Mouse (Mus musculus): ENCODE data around the gene Slc39a1. TPM values are rescaled to one million over a fixed set of nuclear protein-coding genes. Genes with fewer than 3 reads are reported as not detected.

Gene Slc39a1
- total RNA-seq, 1 experiment, result 88.4 TPM

DNA sequence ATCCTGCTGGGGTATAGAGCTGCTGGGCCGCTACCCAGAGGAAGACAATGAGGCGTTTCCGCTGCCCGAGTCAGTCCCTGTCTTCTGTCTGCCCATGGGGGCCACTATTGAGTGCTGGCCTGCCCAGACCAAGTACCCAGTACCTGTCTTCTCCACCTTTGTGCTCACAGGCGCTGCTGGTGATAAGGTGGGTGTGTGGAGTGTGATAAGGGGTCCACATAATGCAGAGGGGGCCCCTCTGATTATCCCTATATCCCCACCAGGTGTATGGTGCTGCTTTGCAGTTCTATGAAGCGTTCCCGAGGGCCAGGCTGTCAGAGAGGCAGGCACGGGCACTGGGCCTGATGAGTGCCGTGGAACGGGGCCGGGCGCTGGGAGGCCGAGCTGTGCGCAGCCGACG, 21.0 kb downstream of the Slc39a1 start:
- Histone ChIP-seq H3K4me3 (ENCODE audit: insufficient read depth in 1 of 2, low read depth in 1 of 2, low read length in 2 of 2, poor library complexity in 1 of 2, severe bottlenecking in 1 of 2) (no peak overlapping the region), H3K9ac (ENCODE audit: insufficient read depth, low read depth, low read length, poor library complexity, severe bottlenecking) (no peak overlapping the region), H3K9me3 (ENCODE audit: control insufficient read depth, insufficient read depth, low read depth, low read length) (no peaks in the 10 kb centered on the region), H3K27ac (ENCODE audit: insufficient read depth, low read depth, low read length, poor library complexity, severe bottlenecking) (no peak overlapping the region), H3K36me3 (ENCODE audit: control insufficient read depth, insufficient read depth, low read length, poor library complexity, severe bottlenecking) (no peaks in the 10 kb centered on the region; the same call in 1 of the 2 replicates), H3K4me1 (ENCODE audit: control insufficient read depth in 2 of 2, insufficient read depth in 2 of 2, low read length in 2 of 2, poor library complexity in 1 of 2) (peaks cover 4 to 12% of the 10 kb centered on the region in 2 experiments; a peak in 2 of 4 replicates)
- no peak for TF ChIP-seq ZNF384 (IDR thresholded peaks at IDR 0.05; ENCODE audit: low read depth, low read length)
- TF ChIP-seq CHD2 (IDR thresholded peaks at IDR 0.05; ENCODE audit: low read depth, low read length), result no peak
- no peak for TF ChIP-seq HCFC1 (IDR thresholded peaks at IDR 0.05; ENCODE audit: borderline replicate concordance, insufficient read depth, low read length)
- TF ChIP-seq ZC3H11A (IDR thresholded peaks at IDR 0.05; ENCODE audit: borderline replicate concordance, low read depth, low read length), result no peak
- TF ChIP-seq MAFK (IDR thresholded peaks at IDR 0.05; ENCODE audit: insufficient read depth, low read depth, low read length), result no peak
- no peak for DNase-seq (ENCODE audit: low read depth, low spot score)
- in situ Hi-C loops (cut with MboI; ENCODE audit: low sequenced_read_pairs in 2 of 2, unreplicated experiment in 2 of 2), result no loop called here

- DNase-seq (ENCODE audit: low read depth, low spot score), result no peak
- TF ChIP-seq MAFK (IDR thresholded peaks at IDR 0.05; ENCODE audit: insufficient read depth, low read depth, low read length) (no peak), ZC3H11A (IDR thresholded peaks at IDR 0.05; ENCODE audit: borderline replicate concordance, low read depth, low read length) (no peak), ZNF384 (IDR thresholded peaks at IDR 0.05; ENCODE audit: low read depth, low read length) (no peak), CHD2 (IDR thresholded peaks at IDR 0.05; ENCODE audit: low read depth, low read length) (no peak), HCFC1 (IDR thresholded peaks at IDR 0.05; ENCODE audit: borderline replicate concordance, insufficient read depth, low read length) (no peak)
- Histone ChIP-seq H3K9me3 (ENCODE audit: control insufficient read depth, insufficient read depth, low read depth, low read length) (no peaks in the 10 kb centered on the region), H3K4me3 (ENCODE audit: insufficient read depth in 1 of 2, low read depth in 1 of 2, low read length in 2 of 2, poor library complexity in 1 of 2, severe bottlenecking in 1 of 2) (no peak overlapping the region), H3K4me1 (ENCODE audit: control insufficient read depth in 2 of 2, insufficient read depth in 2 of 2, low read length in 2 of 2, poor library complexity in 1 of 2) (peaks cover 4 to 16% of the 10 kb centered on the region in 2 experiments; a peak in 1 of 4 replicates), H3K27ac (ENCODE audit: insufficient read depth, low read depth, low read length, poor library complexity, severe bottlenecking) (no peak overlapping the region), H3K36me3 (ENCODE audit: control insufficient read depth, insufficient read depth, low read length, poor library complexity, severe bottlenecking) (peaks cover 2% of the 10 kb centered on the region; the same call in 1 of the 2 replicates), H3K9ac (ENCODE audit: insufficient read depth, low read depth, low read length, poor library complexity, severe bottlenecking) (no peak overlapping the region)
- in situ Hi-C loops (cut with MboI; ENCODE audit: low sequenced_read_pairs in 2 of 2, unreplicated experiment in 2 of 2), result no loop called here
Observed at GRCm38 (mm10) chr3:90270784-90271183, 22.8 kb downstream of the Slc39a1 start.

- no peak overlapping the region for H3K9ac ChIP-seq (ENCODE audit: insufficient read depth, low read depth, low read length, poor library complexity, severe bottlenecking)
- DNase-seq (ENCODE audit: low read depth, low spot score), result no peak
- no peaks in the 10 kb centered on the region for H3K9me3 ChIP-seq (ENCODE audit: control insufficient read depth, insufficient read depth, low read depth, low read length)
- no peak for TF ChIP-seq ZNF384 (IDR thresholded peaks at IDR 0.05; ENCODE audit: low read depth, low read length)
- TF ChIP-seq MAFK (IDR thresholded peaks at IDR 0.05; ENCODE audit: insufficient read depth, low read depth, low read length), result no peak
- no peak for TF ChIP-seq ZC3H11A (IDR thresholded peaks at IDR 0.05; ENCODE audit: borderline replicate concordance, low read depth, low read length)
- H3K4me3 ChIP-seq (ENCODE audit: insufficient read depth in 1 of 2, low read depth in 1 of 2, low read length in 2 of 2, poor library complexity in 1 of 2, severe bottlenecking in 1 of 2), result no peak overlapping the region
- peaks cover 0 to 13% of the 10 kb centered on the region in 2 experiments; a peak in 1 of 4 replicates for H3K4me1 ChIP-seq (ENCODE audit: control insufficient read depth in 2 of 2, insufficient read depth in 2 of 2, low read length in 2 of 2, poor library complexity in 1 of 2)
- no peak overlapping the region for H3K27ac ChIP-seq (ENCODE audit: insufficient read depth, low read depth, low read length, poor library complexity, severe bottlenecking)
- in situ Hi-C loops (cut with MboI; ENCODE audit: low sequenced_read_pairs in 2 of 2, unreplicated experiment in 2 of 2), result no loop called here
- peaks cover 2% of the 10 kb centered on the region; the same call in 1 of the 2 replicates for H3K36me3 ChIP-seq (ENCODE audit: control insufficient read depth, insufficient read depth, low read length, poor library complexity, severe bottlenecking)
Observed at GRCm38 (mm10) chr3:90272170-90272569, 24.2 kb downstream of the Slc39a1 start.

GRCm38 (mm10) chr3:90273855-90274254, 25.9 kb downstream of the Slc39a1 start:
- in situ Hi-C loops (cut with MboI; ENCODE audit: low sequenced_read_pairs in 2 of 2, unreplicated experiment in 2 of 2), result no loop called here
- DNase-seq (ENCODE audit: low read depth, low spot score), result no peak
- Histone ChIP-seq H3K4me1 (ENCODE audit: control insufficient read depth in 2 of 2, insufficient read depth in 2 of 2, low read length in 2 of 2, poor library complexity in 1 of 2) (peaks cover 0 to 13% of the 10 kb centered on the region in 2 experiments; a peak in 1 of 4 replicates), H3K9me3 (ENCODE audit: control insufficient read depth, insufficient read depth, low read depth, low read length) (no peaks in the 10 kb centered on the region), H3K27ac (ENCODE audit: insufficient read depth, low read depth, low read length, poor library complexity, severe bottlenecking) (no peak overlapping the region), H3K36me3 (ENCODE audit: control insufficient read depth, insufficient read depth, low read length, poor library complexity, severe bottlenecking) (peaks cover 2% of the 10 kb centered on the region; the same call in 1 of the 2 replicates), H3K4me3 (ENCODE audit: insufficient read depth in 1 of 2, low read depth in 1 of 2, low read length in 2 of 2, poor library complexity in 1 of 2, severe bottlenecking in 1 of 2) (peak overlapping the region in 1 of 2 experiments; percentile 47; a peak in 2 of 4 replicates), H3K9ac (ENCODE audit: insufficient read depth, low read depth, low read length, poor library complexity, severe bottlenecking) (peak overlapping the region; percentile 66)
- TF ChIP-seq MAFK (IDR thresholded peaks at IDR 0.05; ENCODE audit: insufficient read depth, low read depth, low read length) (no peak), HCFC1 (IDR thresholded peaks at IDR 0.05; ENCODE audit: borderline replicate concordance, insufficient read depth, low read length) (no peak), CHD2 (IDR thresholded peaks at IDR 0.05; ENCODE audit: low read depth, low read length) (no peak), ZC3H11A (IDR thresholded peaks at IDR 0.05; ENCODE audit: borderline replicate concordance, low read depth, low read length) (no peak), ZNF384 (IDR thresholded peaks at IDR 0.05; ENCODE audit: low read depth, low read length) (no peak)

Measured in ES-E14 (cell line).